Mouse (Mus musculus) left cerebral cortex, postnatal 14 days (tissue): ENCODE measurements around the gene Ppp1r3g. TPM values are rescaled to one million over a fixed set of nuclear protein-coding genes. Genes with fewer than 3 reads are reported as not detected.

Source experiments
- DNase-seq, 2 experiments: peaks; one replicate each; pipeline ENCODE4 v3.0.0; 2021 to 2022; ENCODE audit warnings: low spot score in 2 of 2, mixed read lengths in 1 of 2
- intact Hi-C: fragments of 180-260 bp; cut with DNase I; formaldehyde crosslinking; loops from one replicate; pipeline ENCODE4 v1.15.1; 2025
- long read RNA-seq, 2 experiments: library from polyadenylated mRNA; stranded (forward); transcript quantifications; one replicate each; pipeline ENCODE4 v2.0.0; 2021
- total RNA-seq, 2 experiments: library from RNA; stranded (reverse); gene quantifications; 2 replicates each; pipeline ENCODE4 v1.2.3; 2021

The Ppp1r3g gene
- total RNA-seq: 10 to 100 TPM; 11.0 to 17.4 TPM
- long read RNA-seq, experiment 1, transcript Ppp1r3g-201 (2 exons, 2,361 nt): major isoform, 20 of 40 reads
- long read RNA-seq, experiment 1, transcript Ppp1r3g-202 (1 exons, 571 nt): minor isoform, 15 of 40 reads
- long read RNA-seq, experiment 1, partial matches to known transcripts: 0 of 40 reads
- long read RNA-seq, experiment 1, other reads (novel, unspliced or antisense): 5 of 40 reads
- long read RNA-seq, experiment 2, transcript Ppp1r3g-201 (2 exons, 2,361 nt): minor isoform, 29 of 64 reads
- long read RNA-seq, experiment 2, transcript Ppp1r3g-202 (1 exons, 571 nt): major isoform, 30 of 64 reads
- long read RNA-seq, experiment 2, partial matches to known transcripts: 0 of 64 reads
- long read RNA-seq, experiment 2, other reads (novel, unspliced or antisense): 5 of 64 reads

GRCm38 (mm10) chr13:35958539-35958938, at the start of gene Ppp1r3g:
Gene Ppp1r3g (plus strand): TSS chr13:35958839.
- DNase-seq: no peak
- intact Hi-C loops: no loop called here

- intact Hi-C loops: no loop called here
- DNase-seq: no peak
These were observed 47.2 kb upstream of the Ppp1r3g start for GRCm38 (mm10) chr13:35911476-35911875.

GRCm38 (mm10) chr13:35937991-35938390, 20.6 kb upstream of the Ppp1r3g start:
- DNase-seq: peak in 1 of 2 experiments; percentile 23
- intact Hi-C loops: no loop called here

GRCm38 (mm10) chr13:35939871-35940665, 18.6 kb upstream of the Ppp1r3g start:
- DNase-seq: no peak
- intact Hi-C loops: no loop called here

- DNase-seq: no peak
- intact Hi-C loops: no loop called here
These were observed 17.7 kb upstream of the Ppp1r3g start for GRCm38 (mm10) chr13:35940934-35941333.

- intact Hi-C loops: loop anchor here (2.0 to 5.0 kb wide), 2 partner anchors 175 to 918 kb away; no protein-coding TSS in a partner anchor
- no peak for DNase-seq
These were observed 11.8 kb upstream of the Ppp1r3g start for GRCm38 (mm10) chr13:35946659-35947353.

GRCm38 (mm10) chr13:35947354-35948000, 11.2 kb upstream of the Ppp1r3g start:
- peak; percentile 80 to 88 for DNase-seq
- intact Hi-C loops: loop anchor here (2.0 to 5.0 kb wide), 2 partner anchors 175 to 919 kb away; no protein-coding TSS in a partner anchor

- no peak for DNase-seq
- intact Hi-C loops: loop anchor here (5.0 kb wide), 1 partner anchor 178 kb away; no protein-coding TSS in a partner anchor
These were observed 8.7 kb upstream of the Ppp1r3g start for GRCm38 (mm10) chr13:35949814-35950455.

- intact Hi-C loops: no loop called here
- DNase-seq: no peak
These were observed 890 bp downstream of the Ppp1r3g start for GRCm38 (mm10) chr13:35959391-35960067.

- intact Hi-C loops: no loop called here
- DNase-seq: no peak
These were observed 4.9 kb downstream of the Ppp1r3g start for GRCm38 (mm10) chr13:35963583-35963982.

GRCm38 (mm10) chr13:35967690-35968089, 9.1 kb downstream of the Ppp1r3g start:
- intact Hi-C loops: no loop called here
- DNase-seq: no peak

- intact Hi-C loops: no loop called here
- DNase-seq: no peak
These were observed 9.6 kb downstream of the Ppp1r3g start for GRCm38 (mm10) chr13:35968131-35968718.

GRCm38 (mm10) chr13:35968719-35969430, 10.2 kb downstream of the Ppp1r3g start:
- intact Hi-C loops: no loop called here
- DNase-seq: no peak

GRCm38 (mm10) chr13:35969431-35969721, 10.7 kb downstream of the Ppp1r3g start:
- intact Hi-C loops: no loop called here
- no peak for DNase-seq

- DNase-seq: no peak
- intact Hi-C loops: no loop called here
These were observed 11.2 kb downstream of the Ppp1r3g start for GRCm38 (mm10) chr13:35969829-35970228.

- no peak for DNase-seq
- intact Hi-C loops: no loop called here
These were observed 18.3 kb downstream of the Ppp1r3g start for GRCm38 (mm10) chr13:35976912-35977311.

GRCm38 (mm10) chr13:35980471-35980870, 21.8 kb downstream of the Ppp1r3g start:
- intact Hi-C loops: no loop called here
- DNase-seq: peak in 1 of 2 experiments; percentile 34
